Mouse (Mus musculus) spleen, postnatal 4 days (tissue): Measurements from ENCODE around the gene Vat1l.

Source experiments
- DNase-seq, 2 experiments: peaks; one replicate each; pipeline ENCODE4 v3.0.0; 2022; ENCODE audit warnings: low spot score in 2 of 2

Gene Vat1l

GRCm38 (mm10) chr8:114205221-114205901, at the start of gene Vat1l:
TSS of gene Vat1l (plus strand) at chr8:114205612.
- no peak for DNase-seq

GRCm38 (mm10) chr8:114158586-114158985, 46.8 kb upstream of the Vat1l start:
- DNase-seq, result no peak

GRCm38 (mm10) chr8:114159666-114160065, 45.7 kb upstream of the Vat1l start:
- no peak for DNase-seq

GRCm38 (mm10) chr8:114163871-114164270, 41.5 kb upstream of the Vat1l start:
- no peak for DNase-seq

GRCm38 (mm10) chr8:114164444-114165096, 40.8 kb upstream of the Vat1l start:
- no peak for DNase-seq

- DNase-seq, result no peak
Observed at GRCm38 (mm10) chr8:114165741-114166140, 39.7 kb upstream of the Vat1l start.

GRCm38 (mm10) chr8:114176721-114177120, 28.7 kb upstream of the Vat1l start:
- DNase-seq, result no peak

- DNase-seq, result no peak
Observed at GRCm38 (mm10) chr8:114193334-114193733, 12.1 kb upstream of the Vat1l start.

- DNase-seq, result no peak
Observed at GRCm38 (mm10) chr8:114198990-114199389, 6.4 kb upstream of the Vat1l start.

- no peak for DNase-seq
Observed at GRCm38 (mm10) chr8:114206421-114206983, 1.1 kb downstream of the Vat1l start.

- DNase-seq, result no peak
Observed at GRCm38 (mm10) chr8:114207026-114207425, 1.6 kb downstream of the Vat1l start.

- no peak for DNase-seq
Observed at GRCm38 (mm10) chr8:114220779-114221178, 15.4 kb downstream of the Vat1l start.

GRCm38 (mm10) chr8:114222001-114222400, 16.6 kb downstream of the Vat1l start:
- DNase-seq, result no peak

GRCm38 (mm10) chr8:114224001-114224400, 18.6 kb downstream of the Vat1l start:
- no peak for DNase-seq

GRCm38 (mm10) chr8:114251321-114252065, 46.1 kb downstream of the Vat1l start:
- DNase-seq, result no peak

GRCm38 (mm10) chr8:114258685-114259084, 53.3 kb downstream of the Vat1l start:
- no peak for DNase-seq

GRCm38 (mm10) chr8:114259713-114260355, 54.4 kb downstream of the Vat1l start:
- DNase-seq, result no peak

- no peak for DNase-seq
Observed at GRCm38 (mm10) chr8:114262331-114262730, 56.9 kb downstream of the Vat1l start.

- no peak for DNase-seq
Observed at GRCm38 (mm10) chr8:114274558-114274957, 69.1 kb downstream of the Vat1l start.

GRCm38 (mm10) chr8:114281101-114281500, 75.7 kb downstream of the Vat1l start:
- DNase-seq, result no peak

GRCm38 (mm10) chr8:114294889-114295748, 89.7 kb downstream of the Vat1l start:
- DNase-seq, result no peak
